Mouse (Mus musculus) gonadal fat pad, adult 2 months (tissue): ENCODE results near the gene Sbf1. TPM values are rescaled to one million over a fixed set of nuclear protein-coding genes. Genes with fewer than 3 reads are reported as not detected.

Source experiments
- DNase-seq: peaks from one replicate; pipeline ENCODE4 v3.0.0-alpha.2; 2012; ENCODE audit warnings: low read depth
- polyA plus RNA-seq: library from polyadenylated mRNA; depleted of rRNA; stranded (reverse); fragments of >200 nt; gene quantifications from 2 replicates; pipeline ENCODE4 v1.2.3, GENCODE M21; 2012; rRNA removed

Sbf1 gene
- polyA plus RNA-seq, 1 experiment: 142 TPM

- no peak for DNase-seq
Measured at GRCm38 (mm10) chr15:89284094-89284493, 31.0 kb downstream of the Sbf1 start.

- no peak for DNase-seq
Measured at GRCm38 (mm10) chr15:89282546-89282945, 32.6 kb downstream of the Sbf1 start.

- no peak for DNase-seq
Measured at GRCm38 (mm10) chr15:89277366-89277765, 37.7 kb downstream of the Sbf1 start.

GRCm38 (mm10) chr15:89275497-89275896 is 39.6 kb downstream of the Sbf1 start:
- DNase-seq: no peak

GRCm38 (mm10) chr15:89264485-89264884 is 50.6 kb downstream of the Sbf1 start:
- DNase-seq: no peak

- no peak for DNase-seq
Measured at GRCm38 (mm10) chr15:89258997-89259396, 56.1 kb downstream of the Sbf1 start.

GRCm38 (mm10) chr15:89255330-89255729 is 59.8 kb downstream of the Sbf1 start:
- no peak for DNase-seq

GRCm38 (mm10) chr15:89249063-89249462 is 66.0 kb downstream of the Sbf1 start:
- DNase-seq: no peak

GRCm38 (mm10) chr15:89241025-89241424 is 74.1 kb downstream of the Sbf1 start:
- no peak for DNase-seq

GRCm38 (mm10) chr15:89239751-89240392 is 75.2 kb downstream of the Sbf1 start:
- no peak for DNase-seq

Other genes with a start within 250 kb of the Sbf1 start
- 76.4 and 82.8 TPM in 2 replicates for gene Trabd, start 240.2 kb downstream of the Sbf1 start, polyA plus RNA-seq
- 54.2 and 54.5 TPM in 2 replicates for gene Selenoo, start 226.2 kb downstream of the Sbf1 start, polyA plus RNA-seq
- 71.9 and 87.7 TPM in 2 replicates for gene Tubgcp6, start 192.2 kb downstream of the Sbf1 start, polyA plus RNA-seq
- 31.1 and 38.8 TPM in 2 replicates for gene Hdac10, start 186.6 kb downstream of the Sbf1 start, polyA plus RNA-seq
- gene Mapk12, start 174.6 kb downstream of the Sbf1 start, polyA plus RNA-seq: 25.2 and 25.3 TPM in 2 replicates
- gene Mapk11, start 165.7 kb downstream of the Sbf1 start, polyA plus RNA-seq: 23.8 and 30.3 TPM in 2 replicates
- 98.9 and 119 TPM in 2 replicates for gene Plxnb2, start 134.5 kb downstream of the Sbf1 start, polyA plus RNA-seq
- 12.2 and 13.6 TPM in 2 replicates for gene Dennd6b, start 118.8 kb downstream of the Sbf1 start, polyA plus RNA-seq
- gene Ppp6r2, start 103.8 kb downstream of the Sbf1 start, polyA plus RNA-seq: 89.2 and 158 TPM in 2 replicates
- 0.26 and 0.63 TPM in 2 replicates for gene Adm2, start 7.4 kb upstream of the Sbf1 start, polyA plus RNA-seq
- gene Miox, start 19.1 kb upstream of the Sbf1 start, polyA plus RNA-seq: 0.23 TPM in 1 of 2 replicates, not detected in the other
- 42.6 and 49.3 TPM in 2 replicates for gene Lmf2, start 40.3 kb upstream of the Sbf1 start, polyA plus RNA-seq
- 104 and 155 TPM in 2 replicates for gene Ncaph2, start 40.4 kb upstream of the Sbf1 start, polyA plus RNA-seq
- gene Sco2, start 58.5 kb upstream of the Sbf1 start, polyA plus RNA-seq: 25.6 and 29.8 TPM in 2 replicates
- 2.3 and 3.1 TPM in 2 replicates for gene Tymp, start 61.7 kb upstream of the Sbf1 start, polyA plus RNA-seq
- gene Odf3b, start 64.0 kb upstream of the Sbf1 start, polyA plus RNA-seq: 12.0 TPM in 2 replicates
- gene Klhdc7b, start 69.6 kb upstream of the Sbf1 start, polyA plus RNA-seq: 0.04 and 0.08 TPM in 2 replicates
- gene Syce3, start 95.2 kb upstream of the Sbf1 start, polyA plus RNA-seq: not detected in 2 replicates
- gene Cpt1b, start 110.6 kb upstream of the Sbf1 start, polyA plus RNA-seq: 3.4 and 7.0 TPM in 2 replicates
- 1.3 and 1.5 TPM in 2 replicates for gene C730034F03Rik, start 114.3 kb upstream of the Sbf1 start, polyA plus RNA-seq
- 0.32 and 0.33 TPM in 2 replicates for gene Gm44502, start 114.4 kb upstream of the Sbf1 start, polyA plus RNA-seq
- gene Chkb, start 114.6 kb upstream of the Sbf1 start, polyA plus RNA-seq: 47.6 and 51.2 TPM in 2 replicates
- 0.20 and 0.30 TPM in 2 replicates for gene Mapk8ip2, start 138.6 kb upstream of the Sbf1 start, polyA plus RNA-seq
- 31.6 and 36.6 TPM in 2 replicates for gene Arsa, start 162.1 kb upstream of the Sbf1 start, polyA plus RNA-seq
- gene Shank3, start 184.3 kb upstream of the Sbf1 start, polyA plus RNA-seq: 20.4 and 20.7 TPM in 2 replicates